Mouse (Mus musculus) thymus, adult 2 months (tissue): Measurements from ENCODE around the gene Mcmbp. TPM values are rescaled to one million over a fixed set of nuclear protein-coding genes. Genes with fewer than 3 reads are reported as not detected.

Source experiments
- DNase-seq: peaks from one replicate; pipeline ENCODE4 v3.0.0; 2021
- H3K27ac ChIP-seq: fragments of 200-500 bp; 2 replicates; pipeline ENCODE4 v1.5.1; 2012; ENCODE audit warnings: low read length, control low read depth; ENCODE audit not compliant: control insufficient read depth, insufficient read depth
- H3K27me3 ChIP-seq: fragments of 200-500 bp; 2 replicates; pipeline ENCODE4 v1.6.1; 2012; ENCODE audit warnings: mild to moderate bottlenecking, low read length, moderate library complexity, mixed read lengths; ENCODE audit not compliant: control insufficient read depth, insufficient read depth
- H3K36me3 ChIP-seq: fragments of 200-500 bp; 2 replicates; pipeline ENCODE4 v1.6.1; 2012; ENCODE audit warnings: mild to moderate bottlenecking, low read length, moderate library complexity; ENCODE audit not compliant: control insufficient read depth, insufficient read depth
- H3K4me1 ChIP-seq: fragments of 200-500 bp; replicated peaks from 2 replicates; pipeline ENCODE4 v1.6.1; 2012; ENCODE audit warnings: low read length; ENCODE audit not compliant: control insufficient read depth, insufficient read depth
- H3K4me3 ChIP-seq: fragments of 200-500 bp; 2 replicates; pipeline ENCODE4 v1.5.1; 2012; ENCODE audit warnings: mild to moderate bottlenecking, low read length, control low read depth, moderate library complexity; ENCODE audit not compliant: control insufficient read depth, insufficient read depth
- CTCF ChIP-seq: fragments of 200-500 bp; IDR thresholded peaks from 2 replicates; pipeline ENCODE4 v1.5.1; 2012; ENCODE audit warnings: mild to moderate bottlenecking, control low read depth, low read length, moderate library complexity, borderline replicate concordance; ENCODE audit not compliant: control insufficient read depth, poor library complexity, insufficient read depth; ENCODE audit errors: extremely low read depth
- POLR2A ChIP-seq: fragments of 200-500 bp; IDR thresholded peaks from 2 replicates; pipeline ENCODE4 v1.6.1; 2012; ENCODE audit warnings: mild to moderate bottlenecking, low read length, control low read depth, moderate library complexity; ENCODE audit not compliant: control insufficient read depth, poor library complexity, insufficient read depth; ENCODE audit errors: extremely low read depth
- WGBS: fragments of 180-500 bp; shearing (Covaris S2); methylation state at CpG from one replicate; pipeline ENCODE4 v1.1.7; 2018; 5-methylcytosine and 5-hydroxymethylcytosine counted together
- polyA plus RNA-seq: library from polyadenylated mRNA; depleted of rRNA; stranded (reverse); fragments of >200 nt; gene quantifications from 2 replicates; pipeline ENCODE4 v1.2.3, GENCODE M21; 2012

Mcmbp gene
- polyA plus RNA-seq, 1 experiment = 69.0 TPM

GRCm38 (mm10) chr7:128692163-128692562 is 48.1 kb downstream of the Mcmbp start:
- WGBS = 92% methylated on average over 7 of the region's 7 CpGs
- no peaks in the 10 kb centered on the region for H3K27me3 ChIP-seq
- no peak overlapping the region for H3K4me3 ChIP-seq

GRCm38 (mm10) chr7:128690796-128691195 is 49.5 kb downstream of the Mcmbp start:
- Histone ChIP-seq H3K36me3 (peaks cover 8% of the 10 kb centered on the region), H3K27ac (no peak overlapping the region), H3K27me3 (no peaks in the 10 kb centered on the region), H3K4me3 (no peak overlapping the region), H3K4me1 (0 out of 2 replicates have a peak, but pooled peaks cover 2% of the 10 kb centered on the region)
- 80% methylated on average over 7 of the region's 7 CpGs for WGBS
- TF ChIP-seq POLR2A (no peak), CTCF (no peak)
- no peak for DNase-seq

More at GRCm38 (mm10) chr7:128692163-128692562, 48.1 kb downstream of the Mcmbp start:
- H3K36me3 ChIP-seq = peaks cover 13% of the 10 kb centered on the region
- TF ChIP-seq POLR2A (no peak), CTCF (no peak)
- H3K27ac ChIP-seq = no peak overlapping the region
- H3K4me1 ChIP-seq = 0 out of 2 replicates have a peak, but pooled peaks cover 2% of the 10 kb centered on the region
- DNase-seq = no peak

GRCm38 (mm10) chr7:128690070-128690469 is 50.2 kb downstream of the Mcmbp start:
- WGBS = 3% methylated on average over 7 of the region's 7 CpGs
- DNase-seq = peak; percentile 86

GRCm38 (mm10) chr7:128689347-128689746 is 50.9 kb downstream of the Mcmbp start:
- WGBS = 96% methylated on average over 8 of the region's 8 CpGs
- DNase-seq = no peak
- Histone ChIP-seq H3K27ac (no peak overlapping the region), H3K27me3 (no peaks in the 10 kb centered on the region), H3K4me1 (0 out of 2 replicates have a peak, but pooled peaks cover 2% of the 10 kb centered on the region), H3K4me3 (no peak overlapping the region), H3K36me3 (peaks cover 2% of the 10 kb centered on the region; the same call in 1 of the 2 replicates)
- no peak for TF ChIP-seq CTCF
- TF ChIP-seq POLR2A = no peak

More at GRCm38 (mm10) chr7:128690070-128690469, 50.2 kb downstream of the Mcmbp start:
- TF ChIP-seq CTCF (peak; percentile 75; the same call in 1 of the 2 replicates), POLR2A (no peak)
- Histone ChIP-seq H3K36me3 (peaks cover 8% of the 10 kb centered on the region; the same call in 1 of the 2 replicates), H3K27me3 (no peaks in the 10 kb centered on the region), H3K4me3 (no peak overlapping the region), H3K27ac (no peak overlapping the region), H3K4me1 (0 out of 2 replicates have a peak, but pooled peaks cover 2% of the 10 kb centered on the region)

GRCm38 (mm10) chr7:128687821-128688564 is 52.3 kb downstream of the Mcmbp start:
- H3K4me1 ChIP-seq = 0 out of 2 replicates have a peak, but pooled peaks cover 2% of the 10 kb centered on the region
- peak overlapping the region; percentile 49 for H3K4me3 ChIP-seq
- no peaks in the 10 kb centered on the region for H3K27me3 ChIP-seq
- 61% methylated on average over 56 of the region's 56 CpGs for WGBS
- 0 out of 2 replicates have a peak, but pooled peaks have one; percentile 17 for TF ChIP-seq CTCF
- TF ChIP-seq POLR2A = no peak
- H3K27ac ChIP-seq = no peak overlapping the region
- H3K36me3 ChIP-seq = no peaks in the 10 kb centered on the region
- peak; percentile 78 for DNase-seq

GRCm38 (mm10) chr7:128678546-128678945 is 61.7 kb downstream of the Mcmbp start:
- Histone ChIP-seq H3K27ac (no peak overlapping the region), H3K4me1 (no peaks in the 10 kb centered on the region), H3K27me3 (no peaks in the 10 kb centered on the region), H3K4me3 (no peak overlapping the region), H3K36me3 (no peaks in the 10 kb centered on the region)
- DNase-seq = no peak
- TF ChIP-seq POLR2A = no peak
- TF ChIP-seq CTCF = no peak
- WGBS = 82% methylated on average over 3 of the region's 3 CpGs
